Mouse (Mus musculus) left cerebral cortex, adult 18-20 months (tissue): ENCODE results near the gene Trmt44. TPM values are rescaled to one million over a fixed set of nuclear protein-coding genes. Genes with fewer than 3 reads are reported as not detected.

Experiments used
- DNase-seq, 2 experiments: peaks; one replicate each; pipeline ENCODE4 v3.0.0; 2021 to 2022; ENCODE audit warnings: low spot score in 2 of 2, mixed read lengths in 1 of 2
- long read RNA-seq, 2 experiments: library from polyadenylated mRNA; stranded (forward); transcript quantifications; one replicate each; pipeline ENCODE4 v2.0.0; 2021
- total RNA-seq, 2 experiments: library from RNA; stranded (reverse); gene quantifications; 2 replicates each; pipeline ENCODE4 v1.2.3; 2021

Trmt44 gene
- total RNA-seq = 1 to 10 TPM; 9.0 to 9.7 TPM
- long read RNA-seq, experiment 1, partial matches to known transcripts = 1 of 4 reads
- long read RNA-seq, experiment 1, other reads (novel, unspliced or antisense) = 2 of 4 reads
- long read RNA-seq, experiment 2, partial matches to known transcripts = 0 of 1 reads
- long read RNA-seq, experiment 2, other reads (novel, unspliced or antisense) = 0 of 1 reads

GRCm38 (mm10) chr5:35574653-35575599 lies at the start of gene Trmt44:
Gene Trmt44, minus strand, starts transcription at chr5:35575070.
- DNase-seq = peak; percentile 95

GRCm38 (mm10) chr5:35623831-35624230 lies 49.0 kb upstream of the Trmt44 start:
- DNase-seq = no peak

GRCm38 (mm10) chr5:35621114-35621513 lies 46.2 kb upstream of the Trmt44 start:
- no peak for DNase-seq

- DNase-seq = no peak
Observed at GRCm38 (mm10) chr5:35616943-35617342, 42.1 kb upstream of the Trmt44 start.

GRCm38 (mm10) chr5:35612722-35613121 lies 37.9 kb upstream of the Trmt44 start:
- DNase-seq = no peak

- DNase-seq = no peak
Observed at GRCm38 (mm10) chr5:35611900-35612299, 37.0 kb upstream of the Trmt44 start.

GRCm38 (mm10) chr5:35611170-35611569 lies 36.3 kb upstream of the Trmt44 start:
- DNase-seq = no peak

- no peak for DNase-seq
Observed at GRCm38 (mm10) chr5:35610381-35610780, 35.5 kb upstream of the Trmt44 start.

GRCm38 (mm10) chr5:35609971-35610370 lies 35.1 kb upstream of the Trmt44 start:
- DNase-seq = no peak

- no peak for DNase-seq
Observed at GRCm38 (mm10) chr5:35609381-35609780, 34.5 kb upstream of the Trmt44 start.

- no peak for DNase-seq
Observed at GRCm38 (mm10) chr5:35608559-35608958, 33.7 kb upstream of the Trmt44 start.

GRCm38 (mm10) chr5:35607784-35608183 lies 32.9 kb upstream of the Trmt44 start:
- DNase-seq = peak in 1 of 2 experiments; percentile 13

- no peak for DNase-seq
Observed at GRCm38 (mm10) chr5:35606800-35607199, 31.9 kb upstream of the Trmt44 start.

GRCm38 (mm10) chr5:35605355-35605754 lies 30.5 kb upstream of the Trmt44 start:
- no peak for DNase-seq

GRCm38 (mm10) chr5:35601526-35601925 lies 26.7 kb upstream of the Trmt44 start:
- no peak for DNase-seq

- DNase-seq = no peak
Observed at GRCm38 (mm10) chr5:35600233-35600632, 25.4 kb upstream of the Trmt44 start.

GRCm38 (mm10) chr5:35596169-35597160 lies 21.6 kb upstream of the Trmt44 start:
- DNase-seq = no peak

GRCm38 (mm10) chr5:35595706-35596105 lies 20.8 kb upstream of the Trmt44 start:
- DNase-seq = peak; percentile 68 to 77

GRCm38 (mm10) chr5:35594768-35595167 lies 19.9 kb upstream of the Trmt44 start:
- no peak for DNase-seq

- no peak for DNase-seq
Observed at GRCm38 (mm10) chr5:35593272-35593671, 18.4 kb upstream of the Trmt44 start.

- no peak for DNase-seq
Observed at GRCm38 (mm10) chr5:35592824-35593223, 18.0 kb upstream of the Trmt44 start.
